Mouse (Mus musculus) thymus, adult 2 months (tissue): ENCODE measurements around the gene Lin37. TPM values are rescaled to one million over a fixed set of nuclear protein-coding genes. Genes with fewer than 3 reads are reported as not detected.

Experiments
- DNase-seq: peaks from one replicate; pipeline ENCODE4 v3.0.0; 2021
- H3K27ac ChIP-seq: fragments of 200-500 bp; 2 replicates; pipeline ENCODE4 v1.5.1; 2012; ENCODE audit warnings: low read length, control low read depth; ENCODE audit not compliant: control insufficient read depth, insufficient read depth
- H3K27me3 ChIP-seq: fragments of 200-500 bp; 2 replicates; pipeline ENCODE4 v1.6.1; 2012; ENCODE audit warnings: mild to moderate bottlenecking, low read length, moderate library complexity, mixed read lengths; ENCODE audit not compliant: control insufficient read depth, insufficient read depth
- H3K36me3 ChIP-seq: fragments of 200-500 bp; 2 replicates; pipeline ENCODE4 v1.6.1; 2012; ENCODE audit warnings: mild to moderate bottlenecking, low read length, moderate library complexity; ENCODE audit not compliant: control insufficient read depth, insufficient read depth
- H3K4me1 ChIP-seq: fragments of 200-500 bp; replicated peaks from 2 replicates; pipeline ENCODE4 v1.6.1; 2012; ENCODE audit warnings: low read length; ENCODE audit not compliant: control insufficient read depth, insufficient read depth
- H3K4me3 ChIP-seq: fragments of 200-500 bp; 2 replicates; pipeline ENCODE4 v1.5.1; 2012; ENCODE audit warnings: mild to moderate bottlenecking, low read length, control low read depth, moderate library complexity; ENCODE audit not compliant: control insufficient read depth, insufficient read depth
- CTCF ChIP-seq: fragments of 200-500 bp; IDR thresholded peaks from 2 replicates; pipeline ENCODE4 v1.5.1; 2012; ENCODE audit warnings: mild to moderate bottlenecking, control low read depth, low read length, moderate library complexity, borderline replicate concordance; ENCODE audit not compliant: control insufficient read depth, poor library complexity, insufficient read depth; ENCODE audit errors: extremely low read depth
- POLR2A ChIP-seq: fragments of 200-500 bp; IDR thresholded peaks from 2 replicates; pipeline ENCODE4 v1.6.1; 2012; ENCODE audit warnings: mild to moderate bottlenecking, low read length, control low read depth, moderate library complexity; ENCODE audit not compliant: control insufficient read depth, poor library complexity, insufficient read depth; ENCODE audit errors: extremely low read depth
- WGBS: fragments of 180-500 bp; shearing (Covaris S2); methylation state at CpG from one replicate; pipeline ENCODE4 v1.1.7; 2018; 5-methylcytosine and 5-hydroxymethylcytosine counted together
- polyA plus RNA-seq: library from polyadenylated mRNA; depleted of rRNA; stranded (reverse); fragments of >200 nt; gene quantifications from 2 replicates; pipeline ENCODE4 v1.2.3, GENCODE M21; 2012

The Lin37 gene
- polyA plus RNA-seq, 1 experiment = 78.6 TPM

- no peak for TF ChIP-seq CTCF
- no peak for TF ChIP-seq POLR2A
- Histone ChIP-seq H3K36me3 (peaks cover 31% of the 10 kb centered on the region), H3K27me3 (no peaks in the 10 kb centered on the region), H3K27ac (no peak overlapping the region), H3K4me1 (peaks cover 12% of the 10 kb centered on the region), H3K4me3 (no peak overlapping the region)
- 87% methylated on average over 8 of the region's 8 CpGs for WGBS
- no peak for DNase-seq
Measured at GRCm38 (mm10) chr7:30532931-30533330, 26.7 kb downstream of the Lin37 start.

GRCm38 (mm10) chr7:30531291-30531815 is 28.3 kb downstream of the Lin37 start:
- no peak for DNase-seq
- Histone ChIP-seq H3K27ac (no peak overlapping the region), H3K36me3 (peaks cover 44% of the 10 kb centered on the region), H3K4me3 (no peak overlapping the region), H3K4me1 (peaks cover 12% of the 10 kb centered on the region), H3K27me3 (no peaks in the 10 kb centered on the region)
- no peak for TF ChIP-seq CTCF
- TF ChIP-seq POLR2A = no peak
- WGBS = 86% methylated on average over 9 of the region's 9 CpGs

GRCm38 (mm10) chr7:30526981-30527380 is 32.7 kb downstream of the Lin37 start:
- H3K27ac ChIP-seq = no peak overlapping the region
- TF ChIP-seq POLR2A (no peak), CTCF (no peak)
- DNase-seq = no peak
- WGBS = 95% methylated on average over 14 of the region's 14 CpGs
- no peaks in the 10 kb centered on the region for H3K27me3 ChIP-seq
- H3K4me1 ChIP-seq = no peaks in the 10 kb centered on the region
- no peak overlapping the region for H3K4me3 ChIP-seq
- H3K36me3 ChIP-seq = peaks cover 48% of the 10 kb centered on the region

GRCm38 (mm10) chr7:30526399-30526798 is 33.2 kb downstream of the Lin37 start:
- H3K4me1 ChIP-seq = no peaks in the 10 kb centered on the region
- TF ChIP-seq CTCF = no peak
- TF ChIP-seq POLR2A = no peak
- peaks cover 45% of the 10 kb centered on the region for H3K36me3 ChIP-seq
- DNase-seq = no peak
- no peak overlapping the region for H3K27ac ChIP-seq
- 93% methylated on average over 17 of the region's 17 CpGs for WGBS
- no peak overlapping the region for H3K4me3 ChIP-seq
- no peaks in the 10 kb centered on the region for H3K27me3 ChIP-seq

GRCm38 (mm10) chr7:30525954-30526353 is 33.7 kb downstream of the Lin37 start:
- DNase-seq = no peak
- TF ChIP-seq CTCF (no peak), POLR2A (no peak)
- Histone ChIP-seq H3K4me3 (no peak overlapping the region), H3K27me3 (no peaks in the 10 kb centered on the region), H3K36me3 (peaks cover 45% of the 10 kb centered on the region), H3K27ac (no peak overlapping the region), H3K4me1 (no peaks in the 10 kb centered on the region)
- WGBS = 91% methylated on average over 10 of the region's 10 CpGs

GRCm38 (mm10) chr7:30524487-30524886 is 35.2 kb downstream of the Lin37 start:
- TF ChIP-seq CTCF = no peak
- TF ChIP-seq POLR2A = no peak
- Histone ChIP-seq H3K4me3 (no peak overlapping the region), H3K4me1 (no peaks in the 10 kb centered on the region), H3K27me3 (no peaks in the 10 kb centered on the region), H3K36me3 (peaks cover 35% of the 10 kb centered on the region), H3K27ac (no peak overlapping the region)
- no peak for DNase-seq
- WGBS = 95% methylated on average over 6 of the region's 6 CpGs

GRCm38 (mm10) chr7:30522871-30523270 is 36.8 kb downstream of the Lin37 start:
- TF ChIP-seq CTCF (no peak), POLR2A (no peak)
- Histone ChIP-seq H3K27me3 (no peaks in the 10 kb centered on the region), H3K27ac (no peak overlapping the region), H3K36me3 (peaks cover 20% of the 10 kb centered on the region), H3K4me1 (no peaks in the 10 kb centered on the region), H3K4me3 (no peak overlapping the region)
- 96% methylated on average over 10 of the region's 10 CpGs for WGBS
- DNase-seq = no peak
